Mouse (Mus musculus): ENCODE measurements around the gene Nmnat2.

The Nmnat2 gene

GRCm38 (mm10) chr1:152966686-152967085 lies 11.9 kb downstream of the Nmnat2 start:
- no peak for DNase-seq (ENCODE audit: low read depth, low spot score)
- H3K36me3 ChIP-seq (ENCODE audit: control insufficient read depth, insufficient read depth, low read length, poor library complexity, severe bottlenecking): no peaks in the 10 kb centered on the region
- no peaks in the 10 kb centered on the region for H3K27me3 ChIP-seq (ENCODE audit: control insufficient read depth, insufficient read depth, low read length, poor library complexity, severe bottlenecking)

GRCm38 (mm10) chr1:152969081-152969480 lies 14.3 kb downstream of the Nmnat2 start:
- no peaks in the 10 kb centered on the region for H3K36me3 ChIP-seq (ENCODE audit: control insufficient read depth, insufficient read depth, low read length, poor library complexity, severe bottlenecking)
- no peaks in the 10 kb centered on the region for H3K27me3 ChIP-seq (ENCODE audit: control insufficient read depth, insufficient read depth, low read length, poor library complexity, severe bottlenecking)
- no peak for DNase-seq (ENCODE audit: low read depth, low spot score)

- DNase-seq (ENCODE audit: low read depth, low spot score): no peak
- Histone ChIP-seq H3K36me3 (ENCODE audit: control insufficient read depth, insufficient read depth, low read length, poor library complexity, severe bottlenecking) (no peaks in the 10 kb centered on the region), H3K27me3 (ENCODE audit: control insufficient read depth, insufficient read depth, low read length, poor library complexity, severe bottlenecking) (no peaks in the 10 kb centered on the region)
Observed at GRCm38 (mm10) chr1:152972957-152973356, 18.2 kb downstream of the Nmnat2 start.

- H3K36me3 ChIP-seq (ENCODE audit: control insufficient read depth, insufficient read depth, low read length, poor library complexity, severe bottlenecking): no peaks in the 10 kb centered on the region
- DNase-seq (ENCODE audit: low read depth, low spot score): no peak
- no peaks in the 10 kb centered on the region for H3K27me3 ChIP-seq (ENCODE audit: control insufficient read depth, insufficient read depth, low read length, poor library complexity, severe bottlenecking)
Observed at GRCm38 (mm10) chr1:152973421-152973820, 18.6 kb downstream of the Nmnat2 start.

- DNase-seq (ENCODE audit: low read depth, low spot score): no peak
Observed at GRCm38 (mm10) chr1:152973861-152974260, 19.1 kb downstream of the Nmnat2 start.

GRCm38 (mm10) chr1:152975144-152975543 lies 20.4 kb downstream of the Nmnat2 start:
- Histone ChIP-seq H3K27me3 (ENCODE audit: control insufficient read depth, insufficient read depth, low read length, poor library complexity, severe bottlenecking) (no peaks in the 10 kb centered on the region), H3K36me3 (ENCODE audit: control insufficient read depth, insufficient read depth, low read length, poor library complexity, severe bottlenecking) (no peaks in the 10 kb centered on the region)
- no peak for DNase-seq (ENCODE audit: low read depth, low spot score)

More at GRCm38 (mm10) chr1:152973861-152974260, 19.1 kb downstream of the Nmnat2 start:
- no peaks in the 10 kb centered on the region for H3K36me3 ChIP-seq (ENCODE audit: control insufficient read depth, insufficient read depth, low read length, poor library complexity, severe bottlenecking)
- H3K27me3 ChIP-seq (ENCODE audit: control insufficient read depth, insufficient read depth, low read length, poor library complexity, severe bottlenecking): no peaks in the 10 kb centered on the region

- no peaks in the 10 kb centered on the region for H3K27me3 ChIP-seq (ENCODE audit: control insufficient read depth, insufficient read depth, low read length, poor library complexity, severe bottlenecking)
- DNase-seq (ENCODE audit: low read depth, low spot score): no peak
- H3K36me3 ChIP-seq (ENCODE audit: control insufficient read depth, insufficient read depth, low read length, poor library complexity, severe bottlenecking): no peaks in the 10 kb centered on the region
Observed at GRCm38 (mm10) chr1:152978700-152979099, 23.9 kb downstream of the Nmnat2 start.

GRCm38 (mm10) chr1:152983416-152983815 lies 28.6 kb downstream of the Nmnat2 start:
- Histone ChIP-seq H3K27me3 (ENCODE audit: control insufficient read depth, insufficient read depth, low read length, poor library complexity, severe bottlenecking) (no peaks in the 10 kb centered on the region), H3K36me3 (ENCODE audit: control insufficient read depth, insufficient read depth, low read length, poor library complexity, severe bottlenecking) (no peaks in the 10 kb centered on the region)
- no peak for DNase-seq (ENCODE audit: low read depth, low spot score)

GRCm38 (mm10) chr1:152986981-152987380 lies 32.2 kb downstream of the Nmnat2 start:
- no peaks in the 10 kb centered on the region for H3K27me3 ChIP-seq (ENCODE audit: control insufficient read depth, insufficient read depth, low read length, poor library complexity, severe bottlenecking)
- H3K36me3 ChIP-seq (ENCODE audit: control insufficient read depth, insufficient read depth, low read length, poor library complexity, severe bottlenecking): no peaks in the 10 kb centered on the region
- no peak for DNase-seq (ENCODE audit: low read depth, low spot score)

GRCm38 (mm10) chr1:152990067-152990466 lies 35.3 kb downstream of the Nmnat2 start:
- no peaks in the 10 kb centered on the region for H3K27me3 ChIP-seq (ENCODE audit: control insufficient read depth, insufficient read depth, low read length, poor library complexity, severe bottlenecking)
- DNase-seq (ENCODE audit: low read depth, low spot score): no peak
- no peaks in the 10 kb centered on the region for H3K36me3 ChIP-seq (ENCODE audit: control insufficient read depth, insufficient read depth, low read length, poor library complexity, severe bottlenecking)

- H3K36me3 ChIP-seq (ENCODE audit: control insufficient read depth, insufficient read depth, low read length, poor library complexity, severe bottlenecking): no peaks in the 10 kb centered on the region
- no peaks in the 10 kb centered on the region for H3K27me3 ChIP-seq (ENCODE audit: control insufficient read depth, insufficient read depth, low read length, poor library complexity, severe bottlenecking)
- no peak for DNase-seq (ENCODE audit: low read depth, low spot score)
Observed at GRCm38 (mm10) chr1:152992271-152993134, 37.7 kb downstream of the Nmnat2 start.

GRCm38 (mm10) chr1:152993803-152994202 lies 39.0 kb downstream of the Nmnat2 start:
- Histone ChIP-seq H3K27me3 (ENCODE audit: control insufficient read depth, insufficient read depth, low read length, poor library complexity, severe bottlenecking) (no peaks in the 10 kb centered on the region), H3K36me3 (ENCODE audit: control insufficient read depth, insufficient read depth, low read length, poor library complexity, severe bottlenecking) (no peaks in the 10 kb centered on the region)
- DNase-seq (ENCODE audit: low read depth, low spot score): no peak

GRCm38 (mm10) chr1:152999983-153000382 lies 45.2 kb downstream of the Nmnat2 start:
- no peak for DNase-seq (ENCODE audit: low read depth, low spot score)
- no peaks in the 10 kb centered on the region for H3K36me3 ChIP-seq (ENCODE audit: control insufficient read depth, insufficient read depth, low read length, poor library complexity, severe bottlenecking)
- H3K27me3 ChIP-seq (ENCODE audit: control insufficient read depth, insufficient read depth, low read length, poor library complexity, severe bottlenecking): no peaks in the 10 kb centered on the region; the same call in 1 of the 2 replicates

- DNase-seq (ENCODE audit: low read depth, low spot score): no peak
- Histone ChIP-seq H3K36me3 (ENCODE audit: control insufficient read depth, insufficient read depth, low read length, poor library complexity, severe bottlenecking) (no peaks in the 10 kb centered on the region), H3K27me3 (ENCODE audit: control insufficient read depth, insufficient read depth, low read length, poor library complexity, severe bottlenecking) (no peaks in the 10 kb centered on the region; the same call in 1 of the 2 replicates)
Observed at GRCm38 (mm10) chr1:153000486-153001228, 45.9 kb downstream of the Nmnat2 start.

Data from splenic B cell, adult 2 months (primary cell).